Mouse (Mus musculus) liver, adult 2 months (tissue): Measurements from ENCODE around the gene Gm37240.

Experiments
- CTCF ChIP-seq: fragments of 200-500 bp; IDR thresholded peaks from 2 replicates; pipeline ENCODE4 v1.5.1; 2011; ENCODE audit warnings: low read depth, low read length, control low read depth
- POLR2A ChIP-seq: fragments of 200-500 bp; IDR thresholded peaks from 2 replicates; pipeline ENCODE4 v1.6.1; 2011; ENCODE audit warnings: low read length, control low read depth; ENCODE audit not compliant: insufficient read depth; ENCODE audit errors: extremely low read depth

- TF ChIP-seq POLR2A (no peak), CTCF (no peak)
These were observed 1038.5 kb downstream of the Gm37240 start for GRCm38 (mm10) chr3:84848798-84849197.
